Comparison of ENCODE assay signal across 9 mouse cellular contexts in the genomic region with DNA sequence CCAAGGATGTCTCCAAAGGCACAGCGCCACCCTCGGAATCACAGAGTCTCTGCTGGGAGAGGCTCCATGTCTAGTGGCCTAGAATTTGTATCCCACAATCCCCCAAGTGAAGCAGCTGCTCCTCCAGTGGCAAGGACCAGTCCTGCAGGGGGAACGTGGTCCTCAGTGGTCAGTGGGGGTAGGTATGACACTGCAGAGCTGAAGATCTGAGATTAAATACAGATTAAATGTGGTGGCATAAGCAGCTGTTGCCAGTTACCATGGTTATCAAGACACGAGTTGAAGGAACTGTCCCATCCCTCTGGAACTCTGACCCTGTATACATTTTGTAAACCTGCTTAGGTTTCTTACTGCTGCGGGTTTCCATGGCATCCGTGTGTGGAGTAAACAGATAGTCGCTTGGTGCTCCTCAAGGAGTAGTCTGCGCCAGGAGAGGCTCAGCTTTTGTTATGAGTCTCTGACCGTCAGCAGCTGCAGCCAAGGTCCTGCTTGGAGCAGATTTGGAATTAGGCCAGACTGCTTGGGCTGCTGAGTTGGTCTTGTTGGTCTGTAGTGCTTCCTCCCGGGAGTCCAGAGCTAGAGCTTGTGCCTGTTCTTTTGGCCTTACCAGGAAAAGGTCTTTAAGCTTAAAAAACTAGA. TPM values are rescaled to one million over a fixed set of nuclear protein-coding genes. Genes with fewer than 3 reads are reported as not detected.
DNase-seq lines count a peak whose midpoint lies in the region; ATAC-seq and TF ChIP-seq lines count a peak whose summit lies in the region.
"Had no signal": no experiment of that assay in that cellular context is flagged by ENCODE, and none has a peak within 500 bp of the region (broad histone marks: within the 10 kb centered on the region; RNA-seq: fewer than 3 reads in every experiment).

No protein-coding gene starts in this region.

- H3K9ac ChIP-seq in heart, embryonic 11.5 days (ENCODE audit: low read depth, low read length) = no peak overlapping the region
- H3K9ac ChIP-seq in lung, embryonic 15.5 days = no peak overlapping the region
- H3K9ac ChIP-seq: limb, embryonic 13.5 days had no signal

- no peak overlapping the region for H3K27ac ChIP-seq in heart, embryonic 11.5 days (ENCODE audit: low read depth, low read length)
- no peak overlapping the region for H3K27ac ChIP-seq in embryonic fibroblast, embryonic 13.5 days (ENCODE audit: insufficient read depth, low read length)
- no peak overlapping the region for H3K27ac ChIP-seq in lung, embryonic 15.5 days
- H3K27ac ChIP-seq: limb, embryonic 13.5 days had no signal

- H3K4me3 ChIP-seq in heart, embryonic 11.5 days (ENCODE audit: low read depth, low read length) = no peak overlapping the region
- H3K4me3 ChIP-seq in embryonic fibroblast, embryonic 13.5 days (ENCODE audit: insufficient read depth, low read length) = no peak overlapping the region
- H3K4me3 ChIP-seq in lung, embryonic 15.5 days = no peak overlapping the region
- H3K4me3 ChIP-seq: limb, embryonic 13.5 days had no signal

- no peaks in the 10 kb centered on the region for H3K9me3 ChIP-seq in heart, embryonic 11.5 days (replicated peaks; ENCODE audit: control insufficient read depth, low read length)
- H3K9me3 ChIP-seq in lung, embryonic 15.5 days = no peaks in the 10 kb centered on the region
- H3K9me3 ChIP-seq: limb, embryonic 13.5 days had no signal

- WGBS in heart, embryonic 11.5 days (ENCODE audit: insufficient replicate concordance) = 79% methylated on average over 10 of the region's 10 CpGs
- WGBS in lung, embryonic 15.5 days = 44% methylated on average over 10 of the region's 10 CpGs

- peak; percentile 96 for DNase-seq in heart, adult 11 months
- DNase-seq in 3T3-L1 (ENCODE audit: low read depth, low spot score) = peak; percentile 30
- DNase-seq in testis, postnatal 10 days (ENCODE audit: low spot score) = peak; percentile 52
- DNase-seq in right cerebral cortex, postnatal 36 days (ENCODE audit: low spot score in 2 of 2) = no peak
- no peak for DNase-seq in embryo, embryonic 9.5 days (ENCODE audit: extremely low spot score)

- H3K4me2 ChIP-seq in heart, embryonic 11.5 days = no peak overlapping the region
- H3K4me2 ChIP-seq in lung, embryonic 15.5 days = no peak overlapping the region
- H3K4me2 ChIP-seq: limb, embryonic 13.5 days had no signal

- H3K27me3 ChIP-seq in heart, embryonic 11.5 days (ENCODE audit: control insufficient read depth, insufficient read depth, low read length) = no peaks in the 10 kb centered on the region
- H3K27me3 ChIP-seq in lung, embryonic 15.5 days = no peaks in the 10 kb centered on the region
- H3K27me3 ChIP-seq: limb, embryonic 13.5 days had no signal

- no peaks in the 10 kb centered on the region for H3K4me1 ChIP-seq in heart, embryonic 11.5 days (ENCODE audit: control insufficient read depth, insufficient read depth, low read length)
- peaks cover 6% of the 10 kb centered on the region; the same call in 1 of the 2 replicates for H3K4me1 ChIP-seq in embryonic fibroblast, embryonic 13.5 days (ENCODE audit: control insufficient read depth, insufficient read depth, low read length)
- peaks cover 7% of the 10 kb centered on the region for H3K4me1 ChIP-seq in lung, embryonic 15.5 days

- 0 out of 2 replicates have a peak, but pooled peaks have one; percentile 2 for TF ChIP-seq CTCF in embryonic fibroblast, embryonic 13.5 days (IDR thresholded peaks at IDR 0.05; ENCODE audit: borderline replicate concordance, insufficient read depth, low read length)

- ATAC-seq in heart, embryonic 11.5 days (replicated peaks; ENCODE audit: insufficient number of reproducible peaks, low FRiP score, low TSS enrichment) = no peak
- ATAC-seq in lung, embryonic 15.5 days (ENCODE audit: borderline replicate concordance, extremely low read depth, low FRiP score, low TSS enrichment) = 0 out of 2 replicates have a peak, but pooled peaks have one; percentile 35

- peaks cover 24% of the 10 kb centered on the region for H3K36me3 ChIP-seq in heart, embryonic 11.5 days (ENCODE audit: control insufficient read depth, insufficient read depth, low read length)
- peaks cover 55% of the 10 kb centered on the region for H3K36me3 ChIP-seq in lung, embryonic 15.5 days

- TF ChIP-seq POLR2A in embryonic fibroblast, embryonic 13.5 days (IDR thresholded peaks at IDR 0.05; ENCODE audit: low read depth, low read length) = no peak

RNA-seq across cellular contexts. Expression of a gene that starts 53.5 kb away (rescaled TPM):
- 16.8 and 17.2 TPM in 2 replicates for polyA plus RNA-seq in heart, embryonic 11.5 days (2014; fragmentation: Nextera tagmentation; extraction: Ambion mirVana)
- polyA plus RNA-seq in embryonic fibroblast, embryonic 13.5 days (2011; ENCODE audit: insufficient read length, low read depth, missing spikeins) = 21.1 and 23.6 TPM in 2 replicates
- 20.5 and 21.2 TPM in 2 replicates for polyA plus RNA-seq in lung, embryonic 15.5 days (2015; fragmentation: Nextera tagmentation; extraction: Ambion mirVana)

Comparison
In these comparisons a context has a peak if more than half of its experiments do, and no peak if none do; other contexts are left out.
1. DNase-seq: peak in heart, adult 11 months (single experiment), 3T3-L1 (single experiment) and testis, postnatal 10 days (single experiment); none in right cerebral cortex, postnatal 36 days (0 of 2) and embryo, embryonic 9.5 days (single experiment).